Mouse (Mus musculus) heart, postnatal 0 days (tissue): Measurements from ENCODE around the gene Sugp2.

Experiments
- CTCF ChIP-seq: IDR thresholded peaks from 2 replicates; pipeline ENCODE4 v1.5.1; 2016; ENCODE audit warnings: antibody characterized with exemption, control low read depth, low read depth
- EP300 ChIP-seq: IDR thresholded peaks from 2 replicates; pipeline ENCODE4 v1.6.1; 2016; ENCODE audit warnings: antibody characterized with exemption, low read depth

GRCm38 (mm10) chr8:70247841-70248240, 13.8 kb downstream of the Sugp2 start:
- TF ChIP-seq CTCF: no peak
- TF ChIP-seq EP300: no peak
